Mouse (Mus musculus) gonadal fat pad, adult 2 months (tissue): Measurements from ENCODE around the gene Katna1. TPM values are rescaled to one million over a fixed set of nuclear protein-coding genes. Genes with fewer than 3 reads are reported as not detected.
"Not testable (repeated sequence)": the region's sequence is repeated elsewhere in the genome, so short reads cannot be mapped to it uniquely, and the experiment has no call there.

ENCODE experiments used
- DNase-seq: peaks from one replicate; pipeline ENCODE4 v3.0.0-alpha.2; 2012; ENCODE audit warnings: low read depth
- polyA plus RNA-seq: library from polyadenylated mRNA; depleted of rRNA; stranded (reverse); fragments of >200 nt; gene quantifications from 2 replicates; pipeline ENCODE4 v1.2.3, GENCODE M21; 2012; rRNA removed

Katna1 gene
- 4.1 and 6.0 TPM in 2 replicates for polyA plus RNA-seq

DNA sequence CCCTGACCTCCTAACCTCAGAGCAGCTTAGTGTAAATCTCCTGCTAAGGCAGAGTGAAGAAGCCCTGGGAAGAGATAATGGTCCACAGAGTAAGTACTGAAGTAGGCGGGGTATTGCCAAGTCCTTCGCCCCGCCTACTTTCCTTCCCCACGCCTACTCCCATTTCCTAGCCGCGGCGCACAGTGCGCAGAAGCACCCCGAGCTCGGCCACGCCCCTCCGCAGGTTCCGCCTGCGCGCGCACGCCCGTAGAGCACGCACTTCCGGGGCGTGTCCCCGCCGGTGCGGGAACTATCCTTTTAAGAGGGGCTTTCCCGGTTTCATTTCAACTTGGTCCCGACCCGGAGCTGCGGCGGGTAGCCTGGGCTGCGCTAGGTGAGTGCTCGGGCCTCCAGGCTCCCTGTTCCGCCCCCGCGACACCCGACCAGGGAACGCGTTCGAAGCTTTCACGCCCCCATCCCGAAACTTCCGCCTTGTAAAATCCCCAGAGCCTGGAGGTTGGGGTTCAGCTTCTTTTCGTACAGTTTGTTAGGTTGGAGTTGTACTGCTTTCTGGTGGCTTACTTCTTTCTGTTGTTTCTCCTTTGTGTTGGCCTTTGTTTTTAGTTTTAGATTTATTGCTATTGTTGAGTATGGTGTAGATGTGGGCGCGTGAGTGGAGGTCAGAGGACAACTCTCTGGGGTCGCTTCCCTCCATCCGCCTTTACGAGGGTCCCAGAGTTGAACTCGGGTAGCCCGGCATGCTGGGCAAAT lies at the start of gene Katna1:
Gene Katna1, plus strand, starts transcription at position 250 of the 750 bp plus-strand sequence.
- DNase-seq = peak; percentile 47

DNA sequence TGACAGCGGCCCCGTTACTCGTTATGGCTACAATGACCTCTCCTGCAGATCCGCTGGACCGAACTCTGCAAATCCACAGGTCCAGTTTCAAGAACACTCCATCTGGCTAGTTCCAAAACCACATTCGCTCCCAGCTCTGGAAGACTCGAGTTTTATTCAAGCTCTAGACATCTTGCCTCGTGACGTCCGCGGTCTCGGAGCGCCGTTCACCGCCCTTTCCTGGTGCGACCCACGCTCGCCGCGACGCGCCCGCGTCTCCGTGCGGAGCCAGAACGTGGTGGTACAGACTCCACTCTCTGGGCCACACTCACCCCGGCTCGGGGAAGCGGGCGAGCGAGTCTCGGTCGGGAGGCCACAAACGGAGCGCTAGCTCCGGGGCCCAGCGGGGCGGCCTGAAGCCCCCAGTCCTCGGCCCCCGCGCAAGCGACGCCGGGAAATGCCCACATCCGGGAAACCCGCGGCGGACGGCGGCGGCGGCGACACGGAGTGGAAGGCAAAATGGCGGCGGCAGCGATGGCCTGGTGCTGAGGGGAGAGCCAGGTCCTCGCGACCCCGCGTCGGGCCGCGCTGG lies 45.0 kb upstream of the Katna1 start, which contains the start of the genes Pcmt1 and Lats1:
Gene Pcmt1, minus strand, starts transcription at position 406 of the 571 bp plus-strand sequence.
Gene Lats1, plus strand, starts transcription at position 484 of the 571 bp plus-strand sequence.
- no peak for DNase-seq

DNA sequence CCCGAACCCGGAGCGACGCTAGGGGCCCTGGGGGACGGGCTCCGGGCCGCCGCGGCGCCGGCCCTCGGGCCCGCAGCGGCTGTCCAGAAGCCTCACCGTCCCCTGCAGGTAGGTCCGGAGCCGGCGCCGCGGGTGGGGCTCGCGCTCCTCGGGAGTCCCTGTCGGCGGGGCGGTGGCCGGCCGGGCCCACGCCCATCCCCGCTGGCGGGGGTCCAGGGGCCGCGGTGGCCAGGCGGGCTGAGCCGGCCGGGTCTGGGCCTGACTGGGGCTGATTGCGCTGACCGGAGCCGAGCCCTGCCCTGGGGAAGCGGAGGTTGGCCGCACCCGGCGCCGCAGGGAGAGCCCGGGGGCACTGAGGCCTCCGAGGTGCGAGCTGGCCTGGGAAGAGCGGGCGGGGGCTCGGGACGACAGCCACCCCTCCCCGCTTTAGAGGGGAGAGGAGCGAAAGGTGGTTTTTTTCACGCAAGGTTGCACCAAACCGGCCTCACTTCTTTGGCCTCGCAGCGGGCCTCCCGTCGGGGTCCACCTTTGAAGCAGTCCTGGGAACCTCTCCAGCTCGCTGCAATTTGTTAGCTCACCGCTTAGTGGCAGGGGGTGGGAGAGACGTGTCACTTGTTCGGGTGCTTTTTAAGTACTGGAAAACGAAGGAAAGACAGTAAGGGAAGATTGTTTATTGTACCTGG lies 44.3 kb upstream of the Katna1 start:
- no peak for DNase-seq

GRCm38 (mm10) chr10:7682249-7682648 lies 43.6 kb upstream of the Katna1 start:
- no peak for DNase-seq

DNA sequence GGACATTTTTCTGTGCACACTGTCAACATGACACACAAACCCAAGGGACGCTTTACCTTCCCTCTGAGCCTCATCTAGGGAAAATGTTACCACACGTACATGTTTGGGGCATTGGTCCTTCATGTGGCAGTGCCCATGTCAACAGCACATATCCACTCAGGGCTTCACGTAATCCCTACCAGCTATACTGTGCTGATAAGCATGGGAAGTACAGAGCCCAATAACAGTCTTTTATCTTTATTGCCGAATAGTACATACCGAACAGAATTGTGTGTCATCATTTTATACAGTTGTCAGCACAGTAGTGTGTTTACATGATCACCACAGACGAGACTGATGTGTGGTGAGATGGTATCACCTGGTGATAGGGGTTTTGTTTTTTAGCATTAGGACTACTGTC lies 38.9 kb upstream of the Katna1 start:
- DNase-seq = no peak

- DNase-seq = no peak
Measured at GRCm38 (mm10) chr10:7695286-7695685, 30.5 kb upstream of the Katna1 start.

DNA sequence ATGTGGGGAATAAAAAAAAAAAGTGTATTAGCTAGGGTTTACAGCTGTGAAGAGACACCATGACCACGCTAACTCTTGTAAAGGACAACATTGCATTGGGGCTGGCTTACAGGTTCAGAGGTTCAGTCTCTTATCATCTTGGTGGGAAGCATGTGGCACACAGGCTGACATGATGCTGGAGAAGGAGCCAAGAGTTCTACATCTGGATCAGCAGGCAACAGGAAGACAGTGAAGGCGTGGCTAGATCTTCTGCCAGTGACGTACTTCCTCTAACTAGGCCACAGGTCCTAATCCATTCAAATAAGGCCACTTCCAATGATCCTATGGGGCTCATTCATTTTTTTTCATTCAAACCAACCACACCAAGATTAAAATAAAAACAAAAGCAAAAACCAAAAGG lies 25.7 kb upstream of the Katna1 start:
- no peak for DNase-seq

- no peak for DNase-seq
Measured at GRCm38 (mm10) chr10:7702586-7702985, 23.2 kb upstream of the Katna1 start.

DNA sequence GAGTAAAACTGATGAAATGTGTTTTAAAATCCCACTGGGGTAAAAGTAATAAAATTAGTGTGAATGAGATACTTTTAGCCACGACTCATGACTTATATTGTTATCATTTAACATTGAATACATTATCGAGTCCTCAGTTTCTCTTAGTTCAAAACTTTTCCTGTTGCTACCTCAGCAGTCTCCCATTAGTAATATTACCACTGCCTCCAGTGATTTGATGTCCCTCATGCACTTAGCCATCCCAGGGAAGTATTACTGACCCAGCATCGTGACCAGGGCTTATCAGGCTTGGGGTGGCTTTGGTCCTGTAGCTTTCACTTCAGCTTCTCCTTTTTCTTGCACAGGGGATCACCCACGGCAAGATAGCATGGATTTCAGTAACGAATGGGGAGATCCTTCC lies 15.7 kb upstream of the Katna1 start:
- DNase-seq = no peak

DNA sequence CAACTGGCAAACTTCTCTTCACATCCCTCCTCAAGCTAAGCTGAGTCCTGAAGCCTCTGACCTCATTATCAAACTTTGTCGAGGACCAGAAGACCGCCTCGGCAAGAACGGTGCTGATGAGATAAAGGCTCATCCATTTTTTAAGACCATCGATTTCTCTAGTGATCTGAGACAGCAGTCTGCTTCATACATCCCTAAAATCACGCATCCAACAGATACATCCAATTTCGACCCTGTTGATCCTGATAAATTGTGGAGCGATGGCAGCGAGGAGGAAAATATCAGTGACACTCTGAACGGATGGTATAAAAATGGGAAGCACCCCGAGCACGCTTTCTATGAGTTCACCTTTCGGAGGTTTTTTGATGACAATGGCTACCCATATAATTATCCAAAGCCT lies 13.3 kb upstream of the Katna1 start:
- DNase-seq = no peak

DNA sequence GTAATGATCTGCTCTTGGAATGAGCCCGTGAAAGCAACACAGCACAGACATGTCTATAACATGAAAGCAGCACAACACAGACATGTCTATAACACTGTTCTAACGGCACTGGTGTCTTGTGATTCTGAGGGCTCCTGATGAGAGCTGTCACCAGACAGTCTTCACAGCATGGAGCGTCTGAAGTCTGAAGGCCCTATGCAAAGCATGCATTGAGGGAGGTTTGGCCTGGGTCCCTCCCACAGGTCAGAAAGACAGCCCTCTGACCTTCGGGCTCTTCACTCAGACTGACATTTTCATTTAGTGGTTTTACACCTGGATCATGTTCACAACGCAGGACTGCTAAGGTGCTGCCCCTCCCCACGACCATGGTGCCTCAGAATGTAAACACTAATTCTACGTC lies 10.7 kb upstream of the Katna1 start:
- DNase-seq = no peak

DNA sequence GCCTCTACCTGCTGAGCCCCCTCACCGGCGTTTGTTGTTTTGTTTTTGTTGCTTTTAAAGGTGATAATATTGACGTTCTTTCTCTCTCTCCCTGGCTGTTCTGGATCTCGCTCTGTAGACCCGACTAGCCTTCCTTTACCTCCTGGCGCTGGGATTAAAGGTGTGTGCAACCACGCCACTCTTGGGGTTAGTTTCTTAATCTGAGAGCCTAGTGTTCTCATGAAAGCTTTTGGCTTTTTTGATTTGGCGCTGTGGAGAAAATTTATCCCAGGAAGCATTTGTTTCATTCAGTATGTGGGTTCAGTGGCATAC lies 657 bp downstream of the Katna1 start:
- peak; percentile 27 for DNase-seq

DNA sequence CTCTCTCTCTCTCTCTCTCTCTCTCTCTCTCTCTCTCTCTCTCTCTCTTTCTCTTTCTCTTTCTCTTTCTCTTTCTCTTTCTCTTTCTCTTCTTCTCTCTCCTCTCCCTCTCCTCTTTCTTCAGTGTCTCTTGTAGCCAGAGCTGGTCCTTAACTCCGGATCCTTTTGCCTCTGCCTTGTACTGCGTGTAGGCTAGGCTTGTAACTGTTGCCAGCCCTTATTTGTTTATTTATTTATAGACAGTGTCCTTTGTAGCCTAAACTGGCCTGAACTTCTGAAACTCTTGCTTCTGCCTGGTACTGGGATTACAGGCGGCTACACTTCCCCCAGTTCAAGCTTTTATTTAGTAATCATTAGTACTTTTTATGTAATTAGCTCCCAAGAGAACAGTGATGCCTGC lies 1.2 kb downstream of the Katna1 start:
- no peak for DNase-seq

GRCm38 (mm10) chr10:7731582-7731981 lies 5.8 kb downstream of the Katna1 start:
- DNase-seq = no peak

DNA sequence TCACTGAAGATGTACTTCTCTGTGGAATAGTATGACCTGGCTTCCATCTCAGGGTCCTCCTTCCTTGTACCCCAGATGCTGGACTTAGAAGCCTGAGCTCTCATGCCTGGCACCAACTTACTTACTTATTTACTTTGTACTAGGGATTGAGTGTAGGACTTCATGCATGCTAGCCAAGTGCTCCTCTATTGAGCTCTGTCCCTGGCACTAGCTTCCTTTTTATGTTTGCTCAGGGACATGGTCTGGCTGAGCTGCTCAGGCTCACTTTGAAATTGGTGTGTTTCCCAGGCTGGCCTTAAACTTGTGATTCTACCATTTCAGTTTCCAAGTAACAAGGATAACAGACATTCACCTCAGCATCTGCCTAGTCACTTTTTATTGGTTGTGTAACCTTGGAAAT lies 11.3 kb downstream of the Katna1 start:
- DNase-seq = no peak

DNA sequence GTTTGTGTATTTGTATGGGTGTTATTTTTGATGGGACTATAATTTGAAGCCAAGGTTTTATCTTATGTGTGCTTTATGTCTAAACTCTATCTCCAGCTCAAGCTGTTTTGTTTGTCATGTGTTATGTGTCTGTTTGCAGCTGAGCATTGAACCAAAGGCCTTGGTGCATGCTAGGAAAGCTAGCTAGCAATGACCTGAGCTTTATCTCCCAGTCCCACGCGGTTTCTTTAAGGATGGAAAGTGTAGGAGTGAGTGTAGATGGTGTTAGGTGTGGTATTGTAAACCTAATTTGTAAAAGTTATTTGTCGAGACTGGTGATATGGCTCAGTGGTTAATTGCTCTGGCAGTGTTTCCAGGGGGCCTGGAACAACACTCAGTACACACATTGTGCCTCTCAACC lies 12.1 kb downstream of the Katna1 start:
- no peak for DNase-seq

DNA sequence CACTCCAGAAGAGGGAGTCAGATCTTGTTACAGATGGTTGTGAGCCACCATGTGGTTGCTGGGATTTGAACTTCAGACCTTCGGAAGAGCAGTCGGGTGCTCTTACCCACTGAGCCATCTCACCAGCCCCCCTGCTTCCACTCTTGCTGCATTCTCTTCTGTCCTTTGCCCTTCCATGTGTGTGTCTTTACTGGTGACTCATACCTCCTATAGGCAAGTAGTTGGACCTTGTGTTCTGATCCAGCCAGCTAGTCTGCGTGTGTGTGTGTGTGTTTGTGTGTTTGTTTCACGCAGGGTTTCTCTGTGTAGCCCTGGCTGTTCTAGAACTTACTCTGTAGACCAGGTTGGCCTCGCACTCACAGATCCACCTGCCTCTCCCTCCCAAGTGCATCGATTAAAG lies 19.7 kb downstream of the Katna1 start:
- DNase-seq = not testable (repeated sequence)

DNA sequence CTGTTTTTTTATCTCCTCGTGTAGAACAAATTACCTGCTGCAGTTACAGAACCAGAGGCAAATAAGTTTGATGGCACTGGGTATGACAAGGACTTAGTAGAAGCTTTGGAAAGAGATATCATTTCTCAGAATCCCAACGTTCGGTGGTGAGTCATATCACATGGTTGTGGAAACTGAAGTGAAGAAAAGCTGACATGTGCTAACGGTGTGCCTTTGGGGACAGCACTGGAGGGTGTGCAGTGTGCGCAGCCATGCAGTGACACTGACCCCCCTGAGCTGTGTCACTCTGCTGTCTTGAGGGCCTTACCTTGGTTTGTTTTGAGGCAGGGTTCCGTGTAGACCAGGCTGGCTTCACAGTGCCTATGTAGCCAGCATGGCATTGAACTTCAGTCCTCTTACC lies 23.0 kb downstream of the Katna1 start:
- DNase-seq = no peak

DNA sequence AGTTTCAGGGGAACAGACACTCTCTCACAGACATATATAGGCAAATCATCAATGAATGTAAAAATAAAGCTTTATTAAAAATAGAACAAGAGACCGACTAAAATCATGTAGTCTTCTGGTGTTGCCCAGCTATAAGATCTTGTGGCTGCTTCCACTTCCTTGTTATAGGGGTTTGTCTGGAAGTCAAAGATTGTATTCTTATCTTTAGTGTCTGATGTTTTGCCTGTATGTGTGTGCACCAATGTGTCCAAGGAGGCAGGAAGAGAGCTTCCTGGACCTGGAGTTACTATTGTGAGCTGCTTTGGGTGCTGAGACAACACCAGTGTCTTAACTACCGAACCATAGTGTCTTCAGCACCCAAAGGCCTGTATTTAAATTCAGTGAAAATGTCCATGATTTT lies 31.7 kb downstream of the Katna1 start:
- DNase-seq = no peak

GRCm38 (mm10) chr10:7772346-7772745 lies 46.5 kb downstream of the Katna1 start:
- DNase-seq = no peak

- DNase-seq = no peak
Measured at GRCm38 (mm10) chr10:7772769-7773168, 47.0 kb downstream of the Katna1 start.

DNA sequence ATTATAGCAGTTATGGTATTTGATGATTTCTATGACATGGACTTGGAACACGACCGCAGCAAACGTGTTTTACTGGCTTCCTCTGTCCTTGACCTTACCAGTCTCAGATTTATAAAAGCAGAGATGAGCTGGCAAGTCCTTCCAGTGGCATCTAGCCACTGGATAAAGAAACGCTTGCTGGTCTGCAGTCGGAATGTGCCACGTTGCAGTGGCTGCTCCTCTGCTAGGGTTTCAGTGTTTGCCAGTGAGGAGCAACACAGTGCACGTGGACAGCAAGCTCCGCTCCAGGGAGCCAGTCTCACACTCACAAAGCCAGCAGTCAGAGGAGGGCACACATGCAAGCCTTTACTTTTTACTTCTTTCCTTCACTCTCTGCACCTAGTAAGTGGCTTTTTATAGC lies 49.6 kb downstream of the Katna1 start:
- DNase-seq = no peak

- no peak for DNase-seq
Measured at GRCm38 (mm10) chr10:7778361-7778760, 52.6 kb downstream of the Katna1 start.
